Mouse (Mus musculus) cortical plate, adult 2 months (tissue): Measurements from ENCODE around the gene D230025D16Rik.

ENCODE experiments used
- CTCF ChIP-seq: fragments of 200-500 bp; IDR thresholded peaks from 2 replicates; pipeline ENCODE4 v1.5.1; 2011; ENCODE audit warnings: mild to moderate bottlenecking, control low read depth, low read length; ENCODE audit not compliant: insufficient read depth; ENCODE audit errors: extremely low read depth
- POLR2A ChIP-seq: fragments of 200-500 bp; IDR thresholded peaks from 2 replicates; pipeline ENCODE4 v1.6.1; 2011; ENCODE audit warnings: mild to moderate bottlenecking, low read length, control low read depth; ENCODE audit not compliant: insufficient read depth; ENCODE audit errors: extremely low read depth

- TF ChIP-seq POLR2A (no peak), CTCF (no peak)
These were observed 60.6 kb downstream of the D230025D16Rik start for GRCm38 (mm10) chr8:105285514-105285913.
